Mouse (Mus musculus) heart, embryonic 16.5 days (tissue): Measurements from ENCODE around the gene Zfp618. TPM values are rescaled to one million over a fixed set of nuclear protein-coding genes. Genes with fewer than 3 reads are reported as not detected.

Experiments used
- ATAC-seq: fragments of 200-750 bp; cut with Nextera tagmentation; replicated peaks from 2 replicates; pipeline ENCODE4 v1.8.0; 2017; ENCODE audit warnings: moderate number of reproducible peaks; ENCODE audit not compliant: insufficient read depth, low FRiP score; ENCODE audit errors: extremely low read depth
- H3K27ac ChIP-seq: fragments of 300-500 bp; sonication (generic); 2 replicates; pipeline ENCODE4 v1.5.1; 2014; ENCODE audit warnings: mild to moderate bottlenecking, low read length, control low read depth, moderate library complexity
- H3K27me3 ChIP-seq: fragments of 300-500 bp; sonication (generic); 2 replicates; pipeline ENCODE4 v1.6.1; 2014; ENCODE audit warnings: low read length, mixed read lengths; ENCODE audit not compliant: control insufficient read depth, insufficient read depth
- H3K36me3 ChIP-seq: fragments of 300-500 bp; sonication (generic); 2 replicates; pipeline ENCODE4 v1.6.1; 2014; ENCODE audit not compliant: control insufficient read depth, insufficient read depth
- H3K4me1 ChIP-seq: fragments of 300-500 bp; sonication (generic); 2 replicates; pipeline ENCODE4 v1.6.1; 2014; ENCODE audit warnings: low read length, mixed read lengths; ENCODE audit not compliant: control insufficient read depth, insufficient read depth
- H3K4me2 ChIP-seq: fragments of 300-500 bp; sonication (generic); 2 replicates; pipeline ENCODE4 v1.6.1; 2014; ENCODE audit warnings: low read depth, mild to moderate bottlenecking, control low read depth, low read length
- H3K4me3 ChIP-seq: fragments of 300-500 bp; sonication (generic); 2 replicates; pipeline ENCODE4 v1.5.1; 2014; ENCODE audit warnings: mild to moderate bottlenecking, control low read depth, low read length
- H3K9ac ChIP-seq: fragments of 300-500 bp; sonication (generic); 2 replicates; pipeline ENCODE4 v1.6.1; 2014; ENCODE audit warnings: low read length, control low read depth
- H3K9me3 ChIP-seq: fragments of 300-500 bp; sonication (generic); replicated peaks from 2 replicates; pipeline ENCODE4 v1.6.1; 2016; ENCODE audit warnings: low read length; ENCODE audit not compliant: control insufficient read depth
- WGBS: fragments of 180-500 bp; shearing (Covaris S2); extraction: QIAGEN DNeasy Blood & Tissue Kit; methylation state at CpG from one replicate; pipeline ENCODE4 v1.1.7; 2014; 5-methylcytosine and 5-hydroxymethylcytosine counted together
- polyA plus RNA-seq: library from polyadenylated mRNA; unstranded; fragments of >200 nt; fragmentation: Nextera tagmentation; extraction: Ambion mirVana; gene quantifications from 2 replicates; pipeline ENCODE4 v1.2.1, GENCODE M21; 2015

Gene Zfp618
- polyA plus RNA-seq, 1 experiment from 2014 or later = 12.5 TPM

- Histone ChIP-seq H3K9ac (0 out of 2 replicates have a peak overlapping the region, but pooled peaks have one; percentile 23), H3K4me2 (no peak overlapping the region), H3K4me3 (no peak overlapping the region), H3K36me3 (no peaks in the 10 kb centered on the region), H3K9me3 (no peaks in the 10 kb centered on the region), H3K27me3 (no peaks in the 10 kb centered on the region), H3K4me1 (no peaks in the 10 kb centered on the region), H3K27ac (no peak overlapping the region)
- 15% methylated on average over 5 of the region's 5 CpGs for WGBS
- ATAC-seq = peak; percentile 72
Observed at GRCm38 (mm10) chr4:63158961-63159592, 193.7 kb downstream of the Zfp618 start.

GRCm38 (mm10) chr4:63165636-63166035 is 200.3 kb downstream of the Zfp618 start:
- Histone ChIP-seq H3K4me2 (no peak overlapping the region), H3K4me1 (no peaks in the 10 kb centered on the region), H3K9me3 (no peaks in the 10 kb centered on the region), H3K9ac (no peak overlapping the region), H3K4me3 (no peak overlapping the region), H3K36me3 (no peaks in the 10 kb centered on the region), H3K27ac (no peak overlapping the region), H3K27me3 (peaks cover 12% of the 10 kb centered on the region)
- no peak; the same call in 1 of the 2 replicates for ATAC-seq
- WGBS = 85% methylated on average over 4 of the region's 4 CpGs

GRCm38 (mm10) chr4:63166323-63166722 is 200.9 kb downstream of the Zfp618 start:
- no peaks in the 10 kb centered on the region for H3K36me3 ChIP-seq
- H3K4me3 ChIP-seq = no peak overlapping the region
- no peak for ATAC-seq
- no peak overlapping the region for H3K4me2 ChIP-seq
- H3K4me1 ChIP-seq = no peaks in the 10 kb centered on the region
- peaks cover 16% of the 10 kb centered on the region for H3K27me3 ChIP-seq
- H3K9me3 ChIP-seq = no peaks in the 10 kb centered on the region
- WGBS = 82% methylated on average over 5 of the region's 5 CpGs
- H3K27ac ChIP-seq = no peak overlapping the region
- H3K9ac ChIP-seq = no peak overlapping the region

GRCm38 (mm10) chr4:63170061-63170460 is 204.7 kb downstream of the Zfp618 start:
- no peaks in the 10 kb centered on the region for H3K4me1 ChIP-seq
- 73% methylated on average over 4 of the region's 4 CpGs for WGBS
- no peak overlapping the region for H3K27ac ChIP-seq
- no peaks in the 10 kb centered on the region; the same call in 1 of the 2 replicates for H3K9me3 ChIP-seq
- H3K36me3 ChIP-seq = no peaks in the 10 kb centered on the region
- ATAC-seq = no peak
- no peak overlapping the region for H3K9ac ChIP-seq
- no peak overlapping the region for H3K4me3 ChIP-seq
- H3K4me2 ChIP-seq = no peak overlapping the region
- peaks cover 24% of the 10 kb centered on the region for H3K27me3 ChIP-seq

- no peak overlapping the region for H3K4me3 ChIP-seq
Observed at GRCm38 (mm10) chr4:63171122-63171521, 205.7 kb downstream of the Zfp618 start.

GRCm38 (mm10) chr4:63171969-63172685 is 206.8 kb downstream of the Zfp618 start, which contains the start of gene Kif12:
Kif12 (minus strand) TSS chr4:63172131.
- Histone ChIP-seq H3K9ac (no peak within 1 kb of the TSS), H3K4me2 (no peak within 1 kb of the TSS), H3K36me3 (no peaks in the 10 kb centered on the region), H3K4me1 (no peaks in the 10 kb centered on the region), H3K9me3 (no peaks in the 10 kb centered on the region; the same call in 1 of the 2 replicates), H3K27me3 (peaks cover 24% of the 10 kb centered on the region), H3K27ac (no peak within 1 kb of the TSS), H3K4me3 (no peak within 1 kb of the TSS)
- ATAC-seq = no peak
- WGBS = 62% methylated on average over 4 of the region's 4 CpGs

More at GRCm38 (mm10) chr4:63171122-63171521, 205.7 kb downstream of the Zfp618 start:
- Histone ChIP-seq H3K27ac (no peak overlapping the region), H3K4me2 (no peak overlapping the region), H3K27me3 (peaks cover 24% of the 10 kb centered on the region), H3K4me1 (no peaks in the 10 kb centered on the region), H3K36me3 (no peaks in the 10 kb centered on the region), H3K9me3 (no peaks in the 10 kb centered on the region; the same call in 1 of the 2 replicates), H3K9ac (no peak overlapping the region)
- ATAC-seq = no peak
- 32% methylated on average over 24 of the region's 24 CpGs for WGBS

GRCm38 (mm10) chr4:63181556-63181955 is 216.2 kb downstream of the Zfp618 start:
- Histone ChIP-seq H3K4me1 (peaks cover 8% of the 10 kb centered on the region), H3K4me3 (no peak overlapping the region), H3K9ac (no peak overlapping the region), H3K4me2 (no peak overlapping the region), H3K36me3 (no peaks in the 10 kb centered on the region), H3K27me3 (no peaks in the 10 kb centered on the region), H3K27ac (no peak overlapping the region), H3K9me3 (no peaks in the 10 kb centered on the region)
- ATAC-seq = peak; percentile 79
- 12% methylated on average over 5 of the region's 5 CpGs for WGBS

GRCm38 (mm10) chr4:63186281-63186870 is 221.0 kb downstream of the Zfp618 start:
- no peaks in the 10 kb centered on the region for H3K36me3 ChIP-seq
- peak overlapping the region; percentile 41 for H3K4me2 ChIP-seq
- ATAC-seq = peak; percentile 72
- H3K27me3 ChIP-seq = no peaks in the 10 kb centered on the region; the same call in 1 of the 2 replicates
- H3K27ac ChIP-seq = no peak overlapping the region
- peaks cover 10% of the 10 kb centered on the region for H3K4me1 ChIP-seq
- no peak overlapping the region for H3K9ac ChIP-seq
- no peaks in the 10 kb centered on the region for H3K9me3 ChIP-seq
- 28% methylated on average over 21 of the region's 21 CpGs for WGBS
- H3K4me3 ChIP-seq = no peak overlapping the region
